Mouse (Mus musculus): Measurements from ENCODE around the gene Zfp777.

- TF ChIP-seq POLR2A (IDR thresholded peaks at IDR 0.05; ENCODE audit: borderline replicate concordance, low read depth, low read length) (no peak), CTCF (IDR thresholded peaks at IDR 0.05; ENCODE audit: low read depth, low read length) (no peak)
These were observed 64.8 kb downstream of the Zfp777 start for GRCm38 (mm10) chr6:47983936-47984335.

Measured in bone marrow macrophage, adult 2 months (primary cell).